Mouse (Mus musculus): ENCODE data around the gene Plscr1. TPM values are rescaled to one million over a fixed set of nuclear protein-coding genes. Genes with fewer than 3 reads are reported as not detected.

Plscr1 gene
- polyA plus RNA-seq, 1 experiment from 2014 or later, result 27.1 TPM

GRCm38 (mm10) chr9:92226127-92226655 is 23.4 kb upstream of the Plscr1 start:
- no peaks in the 10 kb centered on the region for H3K36me3 ChIP-seq
- ATAC-seq (ENCODE audit: insufficient number of reproducible peaks, insufficient read depth, low FRiP score, low TSS enrichment, low read depth), result no peak
- no peak overlapping the region for H3K9ac ChIP-seq (replicated peaks)
- no peak overlapping the region for H3K27ac ChIP-seq
- no peaks in the 10 kb centered on the region for H3K27me3 ChIP-seq
- no peak overlapping the region for H3K4me2 ChIP-seq
- H3K9me3 ChIP-seq, result no peaks in the 10 kb centered on the region
- H3K4me3 ChIP-seq (replicated peaks), result no peak overlapping the region
- WGBS, result 83% methylated on average over 3 of the region's 3 CpGs
- no peaks in the 10 kb centered on the region for H3K4me1 ChIP-seq (replicated peaks)

GRCm38 (mm10) chr9:92226795-92227194 is 22.8 kb upstream of the Plscr1 start:
- H3K4me1 ChIP-seq (replicated peaks), result no peaks in the 10 kb centered on the region
- no peaks in the 10 kb centered on the region for H3K9me3 ChIP-seq
- 90% methylated on average over 3 of the region's 3 CpGs for WGBS
- ATAC-seq (ENCODE audit: insufficient number of reproducible peaks, insufficient read depth, low FRiP score, low TSS enrichment, low read depth), result no peak
- H3K4me3 ChIP-seq (replicated peaks), result no peak overlapping the region
- H3K36me3 ChIP-seq, result no peaks in the 10 kb centered on the region
- no peak overlapping the region for H3K9ac ChIP-seq (replicated peaks)
- no peak overlapping the region for H3K4me2 ChIP-seq
- no peaks in the 10 kb centered on the region for H3K27me3 ChIP-seq
- H3K27ac ChIP-seq, result no peak overlapping the region

GRCm38 (mm10) chr9:92228867-92229832 is 20.4 kb upstream of the Plscr1 start:
- WGBS, result 75% methylated on average over 16 of the region's 16 CpGs
- Histone ChIP-seq H3K4me1 (replicated peaks) (no peaks in the 10 kb centered on the region), H3K27me3 (no peaks in the 10 kb centered on the region), H3K27ac (no peak overlapping the region), H3K9ac (replicated peaks) (no peak overlapping the region), H3K4me3 (replicated peaks) (no peak overlapping the region), H3K36me3 (no peaks in the 10 kb centered on the region), H3K9me3 (no peaks in the 10 kb centered on the region), H3K4me2 (no peak overlapping the region)
- no peak for ATAC-seq (ENCODE audit: insufficient number of reproducible peaks, insufficient read depth, low FRiP score, low TSS enrichment, low read depth)

GRCm38 (mm10) chr9:92229833-92230205 is 19.7 kb upstream of the Plscr1 start:
- Histone ChIP-seq H3K4me1 (replicated peaks) (0 out of 2 replicates have a peak, but pooled peaks cover 5% of the 10 kb centered on the region), H3K27ac (no peak overlapping the region), H3K4me3 (replicated peaks) (no peak overlapping the region), H3K9ac (replicated peaks) (no peak overlapping the region), H3K27me3 (no peaks in the 10 kb centered on the region), H3K4me2 (no peak overlapping the region), H3K36me3 (no peaks in the 10 kb centered on the region), H3K9me3 (no peaks in the 10 kb centered on the region)
- ATAC-seq (ENCODE audit: insufficient number of reproducible peaks, insufficient read depth, low FRiP score, low TSS enrichment, low read depth), result no peak
- 38% methylated on average over 2 of the region's 2 CpGs for WGBS

GRCm38 (mm10) chr9:92234901-92235458 is 14.6 kb upstream of the Plscr1 start:
- 69% methylated on average over 11 of the region's 11 CpGs for WGBS
- no peaks in the 10 kb centered on the region for H3K9me3 ChIP-seq
- no peak for ATAC-seq (ENCODE audit: insufficient number of reproducible peaks, insufficient read depth, low FRiP score, low TSS enrichment, low read depth)
- no peaks in the 10 kb centered on the region for H3K27me3 ChIP-seq
- no peak overlapping the region for H3K9ac ChIP-seq (replicated peaks)
- no peak overlapping the region for H3K27ac ChIP-seq
- no peaks in the 10 kb centered on the region for H3K36me3 ChIP-seq
- no peak overlapping the region for H3K4me3 ChIP-seq (replicated peaks)
- H3K4me1 ChIP-seq (replicated peaks), result 0 out of 2 replicates have a peak, but pooled peaks cover 6% of the 10 kb centered on the region
- H3K4me2 ChIP-seq, result no peak overlapping the region

GRCm38 (mm10) chr9:92248773-92249446 is 640 bp upstream of the Plscr1 start:
- 81% methylated on average over 7 of the region's 7 CpGs for WGBS
- Histone ChIP-seq H3K4me3 (replicated peaks) (no peak overlapping the region), H3K9me3 (no peaks in the 10 kb centered on the region), H3K27me3 (no peaks in the 10 kb centered on the region), H3K36me3 (no peaks in the 10 kb centered on the region), H3K4me1 (replicated peaks) (peaks cover 7% of the 10 kb centered on the region; the same call in 1 of the 2 replicates), H3K4me2 (peak overlapping the region; percentile 53; the same call in 1 of the 2 replicates), H3K9ac (replicated peaks) (no peak overlapping the region), H3K27ac (no peak overlapping the region)
- ATAC-seq (ENCODE audit: insufficient number of reproducible peaks, insufficient read depth, low FRiP score, low TSS enrichment, low read depth), result no peak

GRCm38 (mm10) chr9:92249987-92250772 is 630 bp downstream of the Plscr1 start:
- Histone ChIP-seq H3K4me1 (replicated peaks) (peaks cover 7% of the 10 kb centered on the region; the same call in 1 of the 2 replicates), H3K9me3 (no peaks in the 10 kb centered on the region), H3K4me3 (replicated peaks) (peak overlapping the region; percentile 62), H3K27me3 (no peaks in the 10 kb centered on the region), H3K9ac (replicated peaks) (peak overlapping the region; percentile 71), H3K4me2 (peak overlapping the region; percentile 53), H3K27ac (peak overlapping the region; percentile 94), H3K36me3 (no peaks in the 10 kb centered on the region)
- peak; percentile 92 for ATAC-seq (ENCODE audit: insufficient number of reproducible peaks, insufficient read depth, low FRiP score, low TSS enrichment, low read depth)
- under 1% methylated on average over 40 of the region's 40 CpGs for WGBS

GRCm38 (mm10) chr9:92252718-92253117 is 3.2 kb downstream of the Plscr1 start:
- ATAC-seq (ENCODE audit: insufficient number of reproducible peaks, insufficient read depth, low FRiP score, low TSS enrichment, low read depth), result no peak
- Histone ChIP-seq H3K9ac (replicated peaks) (no peak overlapping the region), H3K36me3 (no peaks in the 10 kb centered on the region), H3K4me1 (replicated peaks) (peaks cover 7% of the 10 kb centered on the region; the same call in 1 of the 2 replicates), H3K4me2 (no peak overlapping the region), H3K9me3 (no peaks in the 10 kb centered on the region), H3K27ac (no peak overlapping the region), H3K27me3 (no peaks in the 10 kb centered on the region), H3K4me3 (replicated peaks) (no peak overlapping the region)
- 91% methylated on average over 5 of the region's 5 CpGs for WGBS

GRCm38 (mm10) chr9:92253585-92254321 is 4.2 kb downstream of the Plscr1 start:
- Histone ChIP-seq H3K4me3 (replicated peaks) (no peak overlapping the region), H3K27ac (no peak overlapping the region), H3K9ac (replicated peaks) (no peak overlapping the region), H3K9me3 (no peaks in the 10 kb centered on the region), H3K4me1 (replicated peaks) (peaks cover 7% of the 10 kb centered on the region; the same call in 1 of the 2 replicates), H3K4me2 (no peak overlapping the region), H3K36me3 (no peaks in the 10 kb centered on the region), H3K27me3 (no peaks in the 10 kb centered on the region)
- WGBS, result 92% methylated on average over 10 of the region's 10 CpGs
- no peak for ATAC-seq (ENCODE audit: insufficient number of reproducible peaks, insufficient read depth, low FRiP score, low TSS enrichment, low read depth)

Measured in limb, embryonic 12.5 days (tissue).